Mouse (Mus musculus) limb, embryonic 11.5 days (tissue): Measurements from ENCODE around the gene Ptrh1. TPM values are rescaled to one million over a fixed set of nuclear protein-coding genes. Genes with fewer than 3 reads are reported as not detected.

ENCODE experiments used
- ATAC-seq: fragments of 200-750 bp; cut with Nextera tagmentation; 2 replicates; pipeline ENCODE4 v1.8.0; 2017; ENCODE audit warnings: low read depth; ENCODE audit not compliant: insufficient number of reproducible peaks, low FRiP score, low TSS enrichment
- DNase-seq: peaks from one replicate; pipeline ENCODE4 v3.0.0-alpha.2; 2015; ENCODE audit warnings: low spot score
- H3K27ac ChIP-seq: fragments of 300-500 bp; sonication (generic); replicated peaks from 2 replicates; pipeline ENCODE4 v1.5.1; 2014; ENCODE audit warnings: low read depth, mild to moderate bottlenecking, low read length
- H3K27me3 ChIP-seq: fragments of 300-500 bp; sonication (generic); 2 replicates; pipeline ENCODE4 v1.6.1; 2014; ENCODE audit warnings: mild to moderate bottlenecking, low read length, mixed read lengths; ENCODE audit not compliant: control insufficient read depth, insufficient read depth
- H3K36me3 ChIP-seq: fragments of 300-500 bp; sonication (generic); 2 replicates; pipeline ENCODE4 v1.6.1; 2014; ENCODE audit warnings: mild to moderate bottlenecking, low read length, moderate library complexity, mixed read lengths; ENCODE audit not compliant: control insufficient read depth, insufficient read depth
- H3K4me1 ChIP-seq: fragments of 300-500 bp; sonication (generic); 2 replicates; pipeline ENCODE4 v1.6.1; 2014; ENCODE audit warnings: low read length, mixed read lengths; ENCODE audit not compliant: control insufficient read depth, insufficient read depth
- H3K4me2 ChIP-seq: fragments of 300-500 bp; sonication (generic); 2 replicates; pipeline ENCODE4 v1.6.1; 2014; ENCODE audit warnings: low read depth, mild to moderate bottlenecking, moderate library complexity; ENCODE audit not compliant: severe bottlenecking
- H3K4me3 ChIP-seq: fragments of 300-500 bp; sonication (generic); 2 replicates; pipeline ENCODE4 v1.5.1; 2014; ENCODE audit warnings: low read depth, low read length
- H3K9ac ChIP-seq: fragments of 300-500 bp; sonication (generic); 2 replicates; pipeline ENCODE4 v1.6.1; 2014; ENCODE audit warnings: mild to moderate bottlenecking, low read length
- H3K9me3 ChIP-seq: fragments of 300-500 bp; sonication (generic); 2 replicates; pipeline ENCODE4 v1.6.1; 2016; ENCODE audit warnings: low read length; ENCODE audit not compliant: control insufficient read depth
- WGBS: fragments of 180-500 bp; shearing (Covaris S2); extraction: QIAGEN DNeasy Blood & Tissue Kit; methylation state at CpG from one replicate; pipeline ENCODE4 v1.1.7; 2014; 5-methylcytosine and 5-hydroxymethylcytosine counted together
- polyA plus RNA-seq: library from polyadenylated mRNA; unstranded; fragments of >200 nt; fragmentation: Nextera tagmentation; extraction: Ambion mirVana; gene quantifications from 2 replicates; pipeline ENCODE4 v1.2.1, GENCODE M21; 2014

Ptrh1 gene
- polyA plus RNA-seq, 1 experiment from 2014 or later = 5.2 TPM

DNA sequence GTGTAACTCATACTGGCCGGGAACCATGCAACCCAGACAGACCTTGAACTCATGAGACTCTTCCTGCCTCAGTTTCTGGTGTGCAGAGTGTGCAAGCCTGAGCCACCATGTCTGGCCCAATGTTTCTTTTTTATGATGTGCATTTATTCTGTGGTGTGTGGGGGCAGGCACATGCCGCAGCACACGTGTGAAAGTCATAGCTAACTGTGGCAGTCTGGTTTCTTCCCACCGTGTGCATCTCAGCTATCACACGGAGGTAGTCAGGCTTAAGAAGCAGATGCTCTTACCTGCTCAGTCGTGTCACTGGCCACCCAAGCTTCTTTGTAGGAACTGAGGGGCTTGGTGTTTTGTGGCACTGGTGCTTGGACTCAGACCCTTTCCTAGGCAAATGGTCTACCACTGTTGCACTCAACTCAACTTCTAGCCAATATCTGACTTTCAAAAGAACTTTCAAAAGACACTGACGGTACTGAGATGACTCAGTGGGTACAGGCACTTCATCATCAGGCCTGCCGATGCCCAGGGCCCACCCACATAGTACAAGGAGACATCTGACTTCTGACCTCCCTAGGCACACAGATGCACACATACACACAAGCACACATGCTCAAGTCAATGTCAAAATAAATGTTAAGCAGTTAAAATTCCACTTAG, 2.8 kb upstream of the Ptrh1 start:
- Histone ChIP-seq H3K27me3 (no peaks in the 10 kb centered on the region), H3K36me3 (no peaks in the 10 kb centered on the region), H3K4me3 (no peak overlapping the region), H3K4me1 (peaks cover 11% of the 10 kb centered on the region; the same call in 1 of the 2 replicates), H3K27ac (no peak overlapping the region), H3K4me2 (no peak overlapping the region), H3K9me3 (no peaks in the 10 kb centered on the region), H3K9ac (no peak overlapping the region)
- DNase-seq = no peak
- ATAC-seq = no peak
- WGBS = 84% methylated on average over 8 of the region's 8 CpGs

DNA sequence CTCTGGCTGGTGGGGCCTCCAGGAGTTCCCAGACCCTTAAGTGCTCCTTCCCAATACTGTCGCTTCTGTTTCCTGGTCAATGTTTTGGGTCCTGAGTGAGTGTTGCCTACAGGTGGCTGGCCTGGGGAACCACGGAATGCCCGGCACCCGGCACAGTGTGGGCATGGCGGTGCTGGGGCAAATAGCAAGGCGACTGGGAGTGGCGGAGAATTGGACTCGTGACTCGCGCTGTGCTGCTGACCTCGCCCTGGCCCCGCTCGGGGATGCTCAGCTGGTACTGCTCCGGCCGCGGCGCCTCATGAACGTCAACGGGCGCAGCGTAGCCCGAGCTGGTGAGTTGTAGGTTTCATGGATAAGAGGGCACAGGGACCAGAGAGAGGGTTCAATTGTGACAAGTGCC, 606 bp downstream of the Ptrh1 start:
- Histone ChIP-seq H3K27ac (no peak overlapping the region), H3K4me1 (peaks cover 11% of the 10 kb centered on the region; the same call in 1 of the 2 replicates), H3K4me2 (peak overlapping the region; percentile 84), H3K27me3 (no peaks in the 10 kb centered on the region), H3K4me3 (peak overlapping the region; percentile 59), H3K9me3 (no peaks in the 10 kb centered on the region), H3K9ac (peak overlapping the region; percentile 45; the same call in 1 of the 2 replicates), H3K36me3 (no peaks in the 10 kb centered on the region)
- DNase-seq (peak; percentile 29), ATAC-seq (no peak)
- 25% methylated on average over 22 of the region's 22 CpGs for whole genome bisulfite sequencing

DNA sequence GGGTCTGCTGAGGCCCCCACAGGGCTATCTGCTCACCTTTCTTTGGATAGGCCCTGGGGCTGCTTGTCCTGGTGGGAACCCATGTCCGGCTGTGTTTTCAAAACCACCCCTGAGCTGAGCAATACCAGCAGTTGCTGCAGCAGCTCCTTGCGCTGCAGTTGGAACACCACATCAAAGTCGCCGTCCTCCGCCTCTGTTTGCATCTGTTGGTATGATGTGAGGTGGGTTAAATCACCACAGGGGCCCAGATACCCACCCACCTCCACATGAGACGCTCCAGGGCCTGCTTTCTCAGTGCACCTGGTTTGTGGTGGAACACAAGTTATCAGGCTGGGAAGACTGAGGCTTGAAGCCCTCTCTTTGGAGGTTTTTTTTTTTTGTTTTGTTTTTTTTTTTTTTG, 2.5 kb downstream of the Ptrh1 start:
- Histone ChIP-seq H3K9ac (no peak overlapping the region), H3K27me3 (no peaks in the 10 kb centered on the region), H3K4me2 (no peak overlapping the region), H3K4me1 (peaks cover 11% of the 10 kb centered on the region; the same call in 1 of the 2 replicates), H3K36me3 (no peaks in the 10 kb centered on the region), H3K4me3 (no peak overlapping the region), H3K27ac (no peak overlapping the region), H3K9me3 (no peaks in the 10 kb centered on the region)
- WGBS = 88% methylated on average over 6 of the region's 6 CpGs
- no peak for DNase-seq
- no peak for ATAC-seq

DNA sequence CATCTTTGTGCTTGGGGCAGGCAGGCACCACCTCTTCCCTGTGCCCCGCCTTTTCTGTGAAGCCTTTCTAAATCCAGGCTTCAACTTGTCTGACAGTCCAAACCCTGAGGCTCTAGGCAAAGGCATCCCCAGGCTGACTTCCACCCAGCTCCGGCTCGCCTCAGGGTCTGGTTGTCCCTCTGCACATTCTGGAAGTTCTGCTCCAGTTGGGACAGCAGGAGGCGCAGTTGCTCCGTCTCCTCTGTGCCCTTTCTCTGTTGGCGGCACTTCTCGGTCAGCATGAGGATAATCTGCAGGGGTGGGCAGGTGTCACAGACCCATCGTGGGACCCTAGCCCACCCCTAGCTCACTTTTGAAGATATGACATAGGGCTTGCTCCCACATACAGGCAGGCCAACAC, 3.5 kb downstream of the Ptrh1 start:
- Histone ChIP-seq H3K4me1 (peaks cover 11% of the 10 kb centered on the region; the same call in 1 of the 2 replicates), H3K9ac (no peak overlapping the region), H3K27me3 (no peaks in the 10 kb centered on the region), H3K27ac (no peak overlapping the region), H3K36me3 (no peaks in the 10 kb centered on the region), H3K4me3 (no peak overlapping the region), H3K9me3 (no peaks in the 10 kb centered on the region), H3K4me2 (no peak overlapping the region)
- DNase-seq = peak; percentile 75
- ATAC-seq = no peak
- WGBS = 19% methylated on average over 8 of the region's 8 CpGs

DNA sequence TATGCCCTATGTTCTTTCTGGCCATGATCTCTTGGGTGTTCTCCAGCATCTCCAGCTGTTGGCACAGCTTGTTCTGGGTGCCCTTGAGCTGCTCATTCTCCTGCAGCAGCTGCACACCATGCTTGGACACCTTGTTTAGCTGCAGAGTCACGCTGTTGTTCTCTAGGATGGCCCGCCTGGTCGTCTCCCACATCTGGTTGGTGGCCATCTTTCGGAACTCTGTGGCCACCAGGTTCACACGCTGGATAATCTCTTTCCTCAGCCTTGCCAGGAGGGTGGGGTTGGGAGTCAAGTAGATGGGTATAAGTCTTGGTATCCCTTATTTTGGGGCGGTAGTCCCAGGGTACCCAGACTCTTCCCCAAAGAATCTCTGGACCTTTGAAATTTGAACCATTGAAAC, 4.1 kb downstream of the Ptrh1 start:
- H3K27ac ChIP-seq = no peak overlapping the region
- no peaks in the 10 kb centered on the region for H3K27me3 ChIP-seq
- ATAC-seq (no peak), DNase-seq (no peak)
- H3K36me3 ChIP-seq = no peaks in the 10 kb centered on the region
- H3K9me3 ChIP-seq = no peaks in the 10 kb centered on the region
- no peak overlapping the region for H3K4me2 ChIP-seq
- H3K4me1 ChIP-seq = peaks cover 11% of the 10 kb centered on the region; the same call in 1 of the 2 replicates
- WGBS = 89% methylated on average over 6 of the region's 6 CpGs
- no peak overlapping the region for H3K4me3 ChIP-seq
- no peak overlapping the region for H3K9ac ChIP-seq

DNA sequence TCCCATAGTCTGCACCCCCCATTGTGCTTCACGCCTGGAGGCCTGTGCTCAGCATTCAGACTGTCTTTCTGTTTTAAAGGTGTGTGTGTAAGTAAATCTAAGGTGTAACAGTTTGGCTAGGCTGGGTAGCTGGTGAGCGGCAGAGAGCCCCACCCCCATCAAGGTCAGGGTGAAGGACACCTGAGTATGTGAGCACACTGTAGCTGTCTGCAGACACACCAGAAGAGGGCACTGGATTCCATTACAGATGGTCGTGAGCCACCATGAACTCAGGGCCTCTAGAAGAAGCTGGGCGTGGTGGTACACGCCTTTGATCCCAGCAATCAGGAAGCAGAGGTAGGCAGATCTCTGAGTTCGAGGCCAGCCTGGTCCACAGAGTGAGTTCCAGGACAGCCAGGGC, 6.1 kb downstream of the Ptrh1 start:
- Histone ChIP-seq H3K27me3 (no peaks in the 10 kb centered on the region), H3K4me1 (no peaks in the 10 kb centered on the region), H3K9me3 (no peaks in the 10 kb centered on the region), H3K36me3 (no peaks in the 10 kb centered on the region), H3K9ac (no peak overlapping the region), H3K4me3 (no peak overlapping the region), H3K4me2 (no peak overlapping the region), H3K27ac (no peak overlapping the region)
- 71% methylated on average over 6 of the region's 6 CpGs for WGBS
- ATAC-seq (no peak), DNase-seq (no peak)

DNA sequence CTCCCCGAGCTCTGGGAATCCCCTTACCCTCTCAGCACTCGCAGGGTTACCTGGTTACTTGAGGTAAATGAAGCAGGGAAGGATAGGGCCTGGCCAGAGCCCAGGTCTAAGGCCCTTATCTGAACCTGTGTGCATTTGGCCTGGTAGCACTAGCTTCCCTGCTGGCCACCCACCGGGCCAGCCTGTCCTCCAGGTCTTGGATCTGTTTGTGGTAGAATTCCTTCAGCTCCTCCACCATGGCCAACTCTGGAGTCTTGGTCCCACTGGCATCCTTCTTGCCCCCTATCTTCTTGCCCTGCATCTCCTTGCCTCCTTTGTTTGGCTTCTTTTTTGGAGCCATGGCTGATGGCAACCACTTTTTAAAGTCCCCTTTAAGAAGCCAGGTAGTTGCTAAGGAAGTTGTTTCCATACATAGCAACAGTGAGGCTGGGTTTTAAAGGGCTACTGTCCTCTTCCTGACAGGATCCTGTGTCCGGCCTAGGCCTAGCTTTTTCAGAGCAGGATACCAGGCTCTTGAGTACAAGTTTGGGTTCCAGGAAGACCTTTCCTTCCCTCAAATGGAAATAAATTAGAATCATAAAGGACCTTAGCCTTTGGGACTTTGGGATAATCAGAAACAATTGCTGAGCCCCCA, 8.6 kb downstream of the Ptrh1 start, which contains the start of gene Cfap157:
Gene Cfap157, minus strand, starts transcription at position 381 of the 634 bp plus-strand sequence.
- Histone ChIP-seq H3K4me2 (no peak within 1 kb of the TSS), H3K4me3 (no peak within 1 kb of the TSS), H3K27me3 (no peaks in the 10 kb centered on the region), H3K4me1 (no peaks in the 10 kb centered on the region), H3K9ac (no peak within 1 kb of the TSS), H3K9me3 (no peaks in the 10 kb centered on the region), H3K27ac (no peak within 1 kb of the TSS), H3K36me3 (no peaks in the 10 kb centered on the region)
- no peak for ATAC-seq
- DNase-seq = peak; percentile 24
- WGBS = 59% methylated on average over 4 of the region's 4 CpGs

DNA sequence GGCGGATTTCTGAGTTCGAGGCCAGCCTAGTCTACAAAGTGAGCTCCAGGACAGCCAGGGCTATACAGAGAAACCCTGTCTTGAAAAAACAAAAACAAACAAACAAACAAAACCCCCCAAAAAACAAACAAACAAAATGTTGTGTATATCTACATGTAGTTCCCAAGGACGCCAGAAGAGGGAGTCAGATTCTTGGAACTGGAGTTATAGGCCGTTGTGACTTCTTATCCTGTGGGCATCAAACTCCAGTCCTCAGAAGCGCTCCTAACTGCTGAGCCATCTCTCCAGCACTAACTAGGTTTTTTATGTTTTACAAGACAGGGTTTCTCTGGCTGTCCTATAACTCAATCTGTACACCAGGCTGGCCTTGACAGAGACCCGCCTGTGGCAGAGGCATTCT, 11.6 kb downstream of the Ptrh1 start:
- DNase-seq (no peak), ATAC-seq (no peak)
- Histone ChIP-seq H3K27me3 (no peaks in the 10 kb centered on the region), H3K4me1 (no peaks in the 10 kb centered on the region), H3K4me3 (no peak overlapping the region), H3K4me2 (no peak overlapping the region), H3K27ac (no peak overlapping the region), H3K9ac (no peak overlapping the region), H3K9me3 (no peaks in the 10 kb centered on the region), H3K36me3 (no peaks in the 10 kb centered on the region)
- 63% methylated on average over 6 of the region's 6 CpGs for WGBS
